Mouse (Mus musculus) liver, embryonic 14.5 days (tissue): ENCODE measurements around the gene Pgm2l1.

Experiments used
- CTCF ChIP-seq: IDR thresholded peaks from 2 replicates; pipeline ENCODE4 v1.5.1; 2016; ENCODE audit warnings: antibody characterized with exemption, low read depth, control low read depth
- EP300 ChIP-seq: IDR thresholded peaks from 2 replicates; pipeline ENCODE4 v1.6.1; 2016; ENCODE audit warnings: antibody characterized with exemption, low read depth

GRCm38 (mm10) chr7:100283298-100283697 lies 56.1 kb downstream of the Pgm2l1 start:
- no peak for TF ChIP-seq CTCF
- TF ChIP-seq EP300: no peak
